Mouse (Mus musculus): ENCODE measurements around the gene Ppp1r9a. TPM values are rescaled to one million over a fixed set of nuclear protein-coding genes. Genes with fewer than 3 reads are reported as not detected.

Ppp1r9a gene
- polyA plus RNA-seq, 1 experiment from 2014 or later = 27.0 TPM

GRCm38 (mm10) chr6:4985668-4986067 is 83.0 kb downstream of the Ppp1r9a start:
- no peak for ATAC-seq (ENCODE audit: insufficient number of reproducible peaks, insufficient read depth, low FRiP score, low TSS enrichment, low read depth)

DNA sequence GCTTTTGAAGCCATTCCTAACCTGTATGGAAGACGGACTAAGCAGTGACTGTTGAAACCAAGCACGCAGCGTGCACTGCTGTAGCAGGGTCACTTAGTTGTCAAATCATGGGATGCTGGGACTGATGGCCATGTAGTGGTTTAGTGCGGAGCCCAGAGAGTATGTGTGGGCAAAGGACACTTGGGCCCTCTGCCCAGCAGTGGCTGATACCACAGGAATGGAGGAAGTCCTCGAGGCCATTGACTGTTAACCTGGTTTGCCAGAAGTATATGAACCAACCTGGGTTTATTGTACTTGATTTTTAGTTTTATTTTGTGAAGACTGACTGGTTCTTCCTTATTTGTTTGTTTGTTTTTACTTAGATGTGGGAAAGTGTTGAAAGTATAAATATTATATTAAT is 84.4 kb downstream of the Ppp1r9a start:
- no peaks in the 10 kb centered on the region for H3K9me3 ChIP-seq
- no peaks in the 10 kb centered on the region for H3K36me3 ChIP-seq
- H3K27me3 ChIP-seq = no peaks in the 10 kb centered on the region
- no peak overlapping the region for H3K4me3 ChIP-seq (replicated peaks)
- H3K4me2 ChIP-seq = no peak overlapping the region
- no peak overlapping the region for H3K27ac ChIP-seq
- H3K9ac ChIP-seq (replicated peaks) = no peak overlapping the region
- no peak for ATAC-seq (ENCODE audit: insufficient number of reproducible peaks, insufficient read depth, low FRiP score, low TSS enrichment, low read depth)
- H3K4me1 ChIP-seq (replicated peaks) = 0 out of 2 replicates have a peak, but pooled peaks cover 3% of the 10 kb centered on the region
- WGBS = 95% methylated on average over 5 of the region's 5 CpGs

More at GRCm38 (mm10) chr6:4985668-4986067, 83.0 kb downstream of the Ppp1r9a start:
- Histone ChIP-seq H3K9ac (replicated peaks) (no peak overlapping the region), H3K4me2 (no peak overlapping the region), H3K27me3 (no peaks in the 10 kb centered on the region), H3K4me3 (replicated peaks) (no peak overlapping the region), H3K9me3 (no peaks in the 10 kb centered on the region), H3K36me3 (no peaks in the 10 kb centered on the region), H3K27ac (0 out of 2 replicates have a peak overlapping the region, but pooled peaks have one; percentile 7), H3K4me1 (replicated peaks) (0 out of 2 replicates have a peak, but pooled peaks cover 3% of the 10 kb centered on the region)
- 92% methylated on average over 3 of the region's 3 CpGs for WGBS

DNA sequence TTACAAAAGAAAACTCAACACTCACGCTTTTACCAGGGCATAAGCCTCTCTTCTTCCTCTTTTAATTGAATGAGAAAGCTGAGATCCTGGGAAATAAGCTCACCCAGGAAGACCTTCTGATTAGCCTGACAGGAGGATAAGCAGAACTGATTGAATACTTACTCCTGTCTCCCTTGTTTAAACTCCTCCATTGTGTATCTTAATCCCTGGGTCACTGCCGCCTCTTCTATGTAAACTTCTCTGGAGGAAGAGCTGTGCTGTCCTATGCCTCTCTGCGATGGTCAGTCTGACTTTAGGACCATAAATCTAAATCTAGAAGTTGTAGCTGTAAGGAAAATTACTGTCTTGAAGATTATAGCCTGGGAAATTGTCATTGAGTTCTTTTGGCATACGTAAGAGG is 86.0 kb downstream of the Ppp1r9a start:
- no peak overlapping the region for H3K4me3 ChIP-seq (replicated peaks)
- H3K9me3 ChIP-seq = no peaks in the 10 kb centered on the region
- H3K4me2 ChIP-seq = no peak overlapping the region
- whole genome bisulfite sequencing = 63% methylated on average over 4 of the region's 4 CpGs
- ATAC-seq (ENCODE audit: insufficient number of reproducible peaks, insufficient read depth, low FRiP score, low TSS enrichment, low read depth) = no peak
- no peak overlapping the region for H3K27ac ChIP-seq
- no peaks in the 10 kb centered on the region for H3K36me3 ChIP-seq
- H3K27me3 ChIP-seq = no peaks in the 10 kb centered on the region
- H3K9ac ChIP-seq (replicated peaks) = no peak overlapping the region
- H3K4me1 ChIP-seq (replicated peaks) = peaks cover 10% of the 10 kb centered on the region

DNA sequence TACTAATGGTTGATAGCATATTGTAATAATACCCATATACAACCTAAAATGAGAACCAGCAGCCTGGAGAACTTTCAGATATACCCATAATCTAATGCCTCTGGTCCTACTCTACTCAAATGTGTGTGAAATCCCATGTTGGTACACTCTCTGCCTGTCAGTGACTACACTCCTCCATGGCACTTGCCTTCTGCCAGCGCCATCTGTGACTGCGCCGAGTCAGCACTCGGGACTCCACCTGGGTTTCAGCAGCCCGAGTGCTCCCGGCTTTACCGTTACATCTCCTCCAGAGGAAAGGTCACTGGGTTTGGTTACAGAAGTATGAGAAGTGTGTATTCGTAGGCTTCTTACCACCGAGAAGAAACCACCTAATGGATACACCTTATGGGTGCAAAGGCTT is 89.6 kb downstream of the Ppp1r9a start:
- Histone ChIP-seq H3K27me3 (no peaks in the 10 kb centered on the region), H3K4me3 (replicated peaks) (no peak overlapping the region), H3K27ac (peak overlapping the region; percentile 32; the same call in 1 of the 2 replicates), H3K9me3 (no peaks in the 10 kb centered on the region), H3K4me2 (no peak overlapping the region), H3K4me1 (replicated peaks) (peaks cover 29% of the 10 kb centered on the region), H3K36me3 (no peaks in the 10 kb centered on the region), H3K9ac (replicated peaks) (no peak overlapping the region)
- no peak for ATAC-seq (ENCODE audit: insufficient number of reproducible peaks, insufficient read depth, low FRiP score, low TSS enrichment, low read depth)
- WGBS = 97% methylated on average over 9 of the region's 9 CpGs

DNA sequence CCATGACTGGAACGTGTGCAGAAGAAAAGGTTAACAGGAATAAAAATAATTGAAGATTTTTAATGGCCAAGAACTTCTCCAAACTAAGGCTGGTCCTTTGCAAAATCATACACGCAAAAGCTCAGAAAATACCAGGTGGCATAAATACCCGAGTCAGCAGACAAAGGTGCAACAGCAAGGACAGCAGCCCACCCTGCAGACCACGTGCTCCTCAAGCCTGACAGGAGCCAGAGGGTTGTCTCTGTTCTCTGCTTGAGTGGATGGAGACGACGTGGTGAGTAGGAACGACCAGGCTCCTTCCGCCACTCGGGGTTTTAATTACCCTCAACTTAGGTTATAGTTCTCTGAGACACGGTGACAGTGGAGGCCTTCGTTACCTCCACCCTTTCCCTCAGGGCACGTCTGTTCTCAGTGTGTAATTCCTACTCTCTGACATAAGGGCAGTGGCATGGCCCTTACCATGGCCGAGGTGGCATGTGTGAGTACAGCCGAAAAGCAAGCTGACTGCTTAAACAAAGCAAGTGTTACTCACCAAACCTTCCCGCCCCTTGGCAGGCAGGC is 91.0 kb downstream of the Ppp1r9a start:
- Histone ChIP-seq H3K9ac (replicated peaks) (0 out of 2 replicates have a peak overlapping the region, but pooled peaks have one; percentile 23), H3K4me1 (replicated peaks) (peaks cover 30% of the 10 kb centered on the region), H3K27me3 (no peaks in the 10 kb centered on the region), H3K27ac (peak overlapping the region; percentile 82), H3K9me3 (no peaks in the 10 kb centered on the region), H3K36me3 (no peaks in the 10 kb centered on the region), H3K4me3 (replicated peaks) (peak overlapping the region; percentile 12; the same call in 1 of the 2 replicates), H3K4me2 (peak overlapping the region; percentile 42)
- 22% methylated on average over 15 of the region's 15 CpGs for WGBS
- ATAC-seq (ENCODE audit: insufficient number of reproducible peaks, insufficient read depth, low FRiP score, low TSS enrichment, low read depth) = peak; percentile 39; the same call in 1 of the 2 replicates

- Histone ChIP-seq H3K27ac (peak overlapping the region; percentile 82), H3K4me3 (replicated peaks) (peak overlapping the region; percentile 12; the same call in 1 of the 2 replicates), H3K36me3 (no peaks in the 10 kb centered on the region), H3K9me3 (no peaks in the 10 kb centered on the region), H3K27me3 (no peaks in the 10 kb centered on the region), H3K9ac (replicated peaks) (no peak overlapping the region), H3K4me2 (peak overlapping the region; percentile 42), H3K4me1 (replicated peaks) (peaks cover 35% of the 10 kb centered on the region)
- WGBS = 22% methylated on average over 14 of the region's 14 CpGs
- ATAC-seq (ENCODE audit: insufficient number of reproducible peaks, insufficient read depth, low FRiP score, low TSS enrichment, low read depth) = peak; percentile 80
Measured at GRCm38 (mm10) chr6:4994161-4994919, 91.6 kb downstream of the Ppp1r9a start.

DNA sequence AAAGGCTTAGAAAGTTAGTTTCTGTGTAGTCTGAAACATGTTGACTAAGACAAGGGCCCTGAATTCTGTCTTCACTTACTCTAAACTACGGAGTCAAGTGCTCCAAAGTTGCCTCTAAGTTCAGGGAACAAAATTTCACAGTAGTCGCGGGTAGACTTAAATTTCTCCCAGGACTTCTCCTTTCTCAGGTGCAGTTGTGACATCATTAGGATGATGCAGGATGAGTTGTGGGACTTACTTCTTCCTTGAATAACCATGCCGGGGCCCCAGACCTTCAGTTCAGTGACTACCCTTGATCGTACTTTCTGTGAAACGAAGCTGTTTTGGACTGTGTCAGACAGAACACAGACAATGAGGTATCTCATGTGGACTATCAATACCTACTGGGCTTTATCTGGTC is 94.9 kb downstream of the Ppp1r9a start:
- Histone ChIP-seq H3K4me2 (no peak overlapping the region), H3K27me3 (no peaks in the 10 kb centered on the region), H3K27ac (no peak overlapping the region), H3K4me3 (replicated peaks) (no peak overlapping the region), H3K36me3 (no peaks in the 10 kb centered on the region), H3K9ac (replicated peaks) (no peak overlapping the region), H3K9me3 (no peaks in the 10 kb centered on the region), H3K4me1 (replicated peaks) (peaks cover 35% of the 10 kb centered on the region)
- WGBS = 95% methylated on average over 6 of the region's 6 CpGs
- no peak for ATAC-seq (ENCODE audit: insufficient number of reproducible peaks, insufficient read depth, low FRiP score, low TSS enrichment, low read depth)

- Histone ChIP-seq H3K4me1 (replicated peaks) (peaks cover 25% of the 10 kb centered on the region), H3K4me2 (no peak overlapping the region), H3K27ac (no peak overlapping the region)
Measured at GRCm38 (mm10) chr6:4998929-4999328, 96.2 kb downstream of the Ppp1r9a start.

DNA sequence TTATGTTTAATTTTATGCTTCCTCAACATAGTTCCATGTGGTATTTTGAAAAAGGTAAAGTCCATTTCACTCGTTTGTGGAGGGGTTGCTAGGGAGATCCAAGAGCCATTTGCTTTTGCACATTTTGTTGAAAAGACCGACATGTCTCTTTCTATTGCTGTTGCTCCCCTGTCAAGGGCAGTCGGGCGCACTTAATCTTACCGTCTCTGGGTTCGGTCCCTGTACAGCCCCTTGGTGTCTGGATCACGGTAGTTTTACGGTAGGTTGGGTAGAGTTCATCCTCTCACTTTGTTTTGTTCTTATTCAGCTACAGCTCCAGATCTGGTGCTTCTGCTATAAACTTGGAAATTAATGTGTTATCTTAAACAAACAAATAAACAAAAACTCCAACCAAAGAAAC is 98.1 kb downstream of the Ppp1r9a start:
- Histone ChIP-seq H3K9ac (replicated peaks) (no peak overlapping the region), H3K4me2 (no peak overlapping the region), H3K36me3 (no peaks in the 10 kb centered on the region), H3K4me3 (replicated peaks) (no peak overlapping the region), H3K27me3 (no peaks in the 10 kb centered on the region), H3K27ac (no peak overlapping the region), H3K9me3 (no peaks in the 10 kb centered on the region), H3K4me1 (replicated peaks) (peaks cover 19% of the 10 kb centered on the region)
- 73% methylated on average over 8 of the region's 8 CpGs for WGBS
- ATAC-seq (ENCODE audit: insufficient number of reproducible peaks, insufficient read depth, low FRiP score, low TSS enrichment, low read depth) = no peak

More at GRCm38 (mm10) chr6:4998929-4999328, 96.2 kb downstream of the Ppp1r9a start:
- no peaks in the 10 kb centered on the region for H3K27me3 ChIP-seq
- H3K9me3 ChIP-seq = no peaks in the 10 kb centered on the region
- no peak overlapping the region for H3K4me3 ChIP-seq (replicated peaks)
- H3K9ac ChIP-seq (replicated peaks) = no peak overlapping the region
- WGBS = 18% methylated on average over 4 of the region's 4 CpGs
- no peak for ATAC-seq (ENCODE audit: insufficient number of reproducible peaks, insufficient read depth, low FRiP score, low TSS enrichment, low read depth)
- H3K36me3 ChIP-seq = no peaks in the 10 kb centered on the region

GRCm38 (mm10) chr6:5005491-5006275 is 103.0 kb downstream of the Ppp1r9a start:
- no peaks in the 10 kb centered on the region for H3K27me3 ChIP-seq
- whole genome bisulfite sequencing = 41% methylated on average over 22 of the region's 22 CpGs
- no peak for ATAC-seq (ENCODE audit: insufficient number of reproducible peaks, insufficient read depth, low FRiP score, low TSS enrichment, low read depth)
- H3K27ac ChIP-seq = peak overlapping the region; percentile 53; the same call in 1 of the 2 replicates
- H3K4me3 ChIP-seq (replicated peaks) = no peak overlapping the region
- H3K4me1 ChIP-seq (replicated peaks) = peaks cover 9% of the 10 kb centered on the region
- H3K4me2 ChIP-seq = peak overlapping the region; percentile 13; the same call in 1 of the 2 replicates
- H3K9me3 ChIP-seq = no peaks in the 10 kb centered on the region
- H3K36me3 ChIP-seq = no peaks in the 10 kb centered on the region
- H3K9ac ChIP-seq (replicated peaks) = no peak overlapping the region

Measured in limb, embryonic 12.5 days (tissue).